Mouse (Mus musculus) thymus, postnatal 25 days (tissue): ENCODE data around the gene Mvp.

Experiments
- DNase-seq: peaks from one replicate; pipeline ENCODE4 v3.0.0; 2022

The Mvp gene

DNA sequence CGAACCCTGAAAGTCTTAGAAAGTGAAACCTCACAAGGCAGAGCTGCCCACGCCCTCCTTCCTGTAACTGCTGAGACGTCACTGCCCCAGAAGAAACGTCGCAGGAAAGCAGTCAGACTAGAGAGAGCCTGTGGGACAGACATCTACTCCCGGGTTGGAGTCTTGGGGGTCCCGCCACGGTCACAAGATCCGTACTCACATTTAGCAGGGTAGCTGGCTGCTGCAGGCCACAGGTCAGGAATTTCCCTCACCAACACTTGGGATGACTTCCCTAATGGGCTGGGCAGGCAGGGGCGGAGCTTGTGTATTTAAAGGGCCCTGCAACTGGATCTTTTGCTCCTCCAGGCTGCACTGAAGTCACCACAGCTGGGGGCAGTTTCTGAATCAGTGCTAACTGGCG lies at the start of gene Mvp:
Gene Mvp, minus strand, starts transcription at position 302 of the 400 bp plus-strand sequence.
- peak; percentile 70 for DNase-seq

DNA sequence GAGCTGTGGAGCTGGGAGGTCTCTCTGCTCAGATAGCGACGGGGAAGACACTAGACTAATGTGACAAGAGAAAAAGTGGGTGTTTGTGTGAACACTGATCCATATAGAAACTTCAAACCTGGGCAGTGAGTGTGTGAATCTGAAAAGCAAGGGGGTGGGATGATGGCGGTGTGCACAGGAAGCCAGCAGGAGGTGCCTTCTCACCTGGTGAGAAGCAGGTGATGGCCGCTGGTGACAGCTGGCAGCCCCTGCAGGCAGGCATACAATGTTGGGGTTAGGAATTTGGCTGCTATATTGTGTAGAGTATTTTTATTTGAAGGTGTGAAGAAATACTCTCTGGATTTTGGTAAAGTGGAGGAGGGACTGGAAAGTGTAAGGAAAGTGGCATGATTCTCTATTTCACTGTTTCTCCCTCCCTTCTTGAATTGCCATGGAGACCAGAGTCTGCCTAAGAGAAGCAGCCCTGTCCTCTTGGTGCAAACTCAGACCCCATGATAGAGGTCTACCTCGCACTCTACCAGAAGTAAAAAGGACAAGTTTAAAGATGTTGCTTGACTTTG lies 40.7 kb upstream of the Mvp start:
- peak; percentile 46 for DNase-seq

DNA sequence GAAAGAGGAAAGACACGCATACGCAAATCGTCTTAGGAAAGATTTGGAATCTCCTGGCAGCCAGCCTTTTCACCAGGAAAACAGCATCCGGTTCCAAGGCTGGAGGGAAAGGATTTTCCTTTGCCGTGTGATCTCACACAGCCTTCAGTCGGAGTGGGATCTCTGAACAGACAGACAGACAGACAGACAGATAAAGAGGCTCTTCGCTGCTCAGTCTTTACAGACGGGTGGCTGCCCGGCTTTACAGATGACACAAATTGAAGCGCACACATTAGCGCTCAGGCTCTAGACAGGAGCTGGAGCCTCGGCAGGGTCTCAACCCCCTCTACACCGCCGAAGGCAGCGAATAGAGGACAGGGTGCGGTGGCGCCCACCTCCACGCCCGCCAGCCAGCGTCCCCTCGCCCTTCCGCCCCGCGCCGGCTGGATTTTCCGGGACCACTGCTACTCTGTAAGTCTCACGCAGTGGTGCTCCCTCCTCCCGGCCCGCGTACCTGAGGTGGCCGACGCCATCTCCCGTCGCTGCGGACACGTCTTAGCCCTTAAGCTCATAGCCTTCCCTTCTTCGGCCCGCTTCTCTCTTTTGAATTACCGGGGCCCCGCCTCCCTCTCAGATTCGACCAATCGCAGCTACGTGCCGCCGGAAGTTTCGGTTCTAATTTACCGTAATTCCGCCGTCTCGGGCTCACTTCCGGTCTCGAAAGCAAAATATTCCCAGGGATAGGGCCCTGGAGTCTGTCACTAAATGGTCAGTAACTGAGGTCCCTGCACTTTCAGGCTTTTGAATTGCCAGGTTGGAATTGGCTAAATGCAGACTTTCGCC lies 27.6 kb upstream of the Mvp start, which contains the start of gene Kif22:
Gene Kif22, minus strand, starts transcription at position 621 of the 822 bp plus-strand sequence.
- peak; percentile 90 for DNase-seq

DNA sequence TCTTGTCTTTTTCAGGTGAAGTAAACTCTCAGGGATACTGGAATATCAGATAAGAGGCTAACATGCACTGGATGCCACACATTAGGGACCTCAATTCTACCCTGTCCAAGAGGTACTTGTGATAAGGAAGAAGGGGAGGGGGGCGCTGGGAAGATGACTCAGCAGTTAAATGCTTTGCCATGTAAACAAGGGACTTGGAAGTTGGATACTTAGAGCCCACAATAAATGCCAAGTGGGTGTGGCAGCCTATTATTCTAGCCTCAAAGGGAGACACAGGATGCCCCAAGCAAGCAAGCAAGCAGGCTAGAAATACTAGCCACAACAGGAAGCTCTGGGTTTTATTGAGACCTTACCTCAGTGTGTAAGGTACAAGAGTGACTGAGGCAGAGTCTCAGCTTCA lies 16.8 kb upstream of the Mvp start:
- no peak for DNase-seq

DNA sequence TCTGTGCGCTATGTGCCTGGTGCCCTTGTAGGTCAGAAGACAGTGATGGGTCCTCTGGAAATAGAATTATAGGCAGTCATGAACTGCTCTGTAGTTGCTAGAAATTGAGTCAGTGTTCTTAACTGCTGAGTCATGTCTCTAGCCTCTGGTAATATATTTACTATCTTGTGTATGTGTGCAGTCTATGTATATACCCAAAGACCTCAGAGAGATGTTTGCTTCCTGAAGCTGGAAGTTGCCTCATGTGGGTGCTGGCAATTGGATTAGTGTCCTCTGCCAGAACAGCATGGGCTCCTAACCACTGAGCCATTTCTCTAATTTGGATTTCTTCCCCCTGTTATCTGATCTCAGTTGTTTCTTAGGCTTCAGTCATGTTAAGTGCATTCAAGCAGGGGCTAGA lies 15.8 kb upstream of the Mvp start:
- no peak for DNase-seq

DNA sequence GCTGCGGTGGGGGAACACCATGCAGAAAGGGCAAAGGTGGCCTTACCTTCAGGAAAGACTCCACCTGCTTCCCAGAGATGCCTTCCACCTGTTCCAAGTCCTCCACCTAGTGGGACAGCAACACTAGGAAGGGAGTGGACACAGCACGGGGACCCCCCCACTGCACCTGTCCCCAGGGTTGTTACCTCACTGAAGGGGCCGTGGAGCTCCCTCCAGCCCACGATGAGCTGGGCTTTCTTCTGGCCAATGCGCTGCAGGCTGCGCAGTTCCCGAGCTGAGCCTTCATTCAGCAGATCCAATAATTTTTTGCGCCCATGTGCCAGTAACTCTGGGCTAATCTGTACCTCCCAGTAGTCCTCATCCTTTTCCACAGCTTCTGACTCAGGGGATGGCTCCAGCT lies 13.5 kb upstream of the Mvp start:
- DNase-seq = no peak

DNA sequence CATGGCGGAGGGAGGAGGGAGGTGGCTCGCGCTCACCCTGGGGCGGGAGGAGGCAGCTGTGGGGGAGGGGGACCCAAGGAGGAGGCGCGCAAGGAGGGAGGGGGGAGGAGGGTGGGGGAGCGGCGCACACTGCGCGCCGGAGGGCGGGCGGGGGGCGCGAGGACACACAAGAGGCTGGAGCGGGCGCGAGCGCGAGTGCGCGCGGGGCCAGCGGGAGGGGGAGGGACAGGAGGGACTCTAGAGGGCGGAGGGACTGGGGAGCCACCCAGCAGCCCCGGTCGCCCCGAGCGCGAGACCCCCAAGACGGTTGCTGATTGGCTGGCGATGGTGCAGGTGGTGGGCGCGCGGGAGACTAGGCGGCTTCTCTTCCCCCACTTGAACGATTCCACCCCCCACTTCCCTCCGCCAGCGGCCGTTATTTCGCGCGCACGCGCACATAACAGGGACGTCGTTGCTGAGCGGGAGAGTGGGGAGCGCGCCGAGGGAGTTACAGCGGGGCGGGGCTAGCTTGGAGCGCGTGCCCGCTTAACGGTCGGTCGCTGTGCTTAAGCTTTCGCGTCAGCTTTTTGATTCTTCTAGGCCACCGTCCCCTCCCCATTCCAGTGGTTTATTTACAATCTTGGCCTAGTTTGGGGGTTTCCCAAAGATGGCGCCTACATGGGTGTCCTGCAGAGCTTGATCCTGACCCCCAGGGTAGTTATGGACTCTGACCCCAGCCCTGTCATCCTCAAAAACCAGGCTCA lies 12.7 kb upstream of the Mvp start, which contains the start of gene Maz:
Gene Maz, minus strand, starts transcription at position 54 of the 743 bp plus-strand sequence.
- DNase-seq = peak; percentile 99

DNA sequence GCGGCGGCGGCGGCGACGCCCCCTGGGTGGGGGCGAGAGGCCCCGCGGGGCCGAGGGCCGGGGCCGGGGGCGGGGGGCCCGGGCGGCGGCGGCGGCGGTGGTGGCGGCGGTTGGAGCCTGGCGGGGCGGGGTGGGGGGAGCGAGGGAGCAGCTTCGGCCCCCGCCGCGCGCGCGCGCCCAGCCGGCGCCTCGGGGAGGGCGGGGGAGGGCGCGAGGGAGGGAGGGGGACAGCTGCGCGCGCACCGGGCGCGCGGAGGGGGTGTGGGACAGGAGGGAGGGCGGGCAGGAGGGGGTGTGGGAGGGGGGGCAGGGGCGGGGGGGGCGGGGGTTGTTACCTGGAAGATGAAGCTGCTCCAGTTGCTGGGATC lies 12.2 kb upstream of the Mvp start:
- DNase-seq = peak; percentile 86

DNA sequence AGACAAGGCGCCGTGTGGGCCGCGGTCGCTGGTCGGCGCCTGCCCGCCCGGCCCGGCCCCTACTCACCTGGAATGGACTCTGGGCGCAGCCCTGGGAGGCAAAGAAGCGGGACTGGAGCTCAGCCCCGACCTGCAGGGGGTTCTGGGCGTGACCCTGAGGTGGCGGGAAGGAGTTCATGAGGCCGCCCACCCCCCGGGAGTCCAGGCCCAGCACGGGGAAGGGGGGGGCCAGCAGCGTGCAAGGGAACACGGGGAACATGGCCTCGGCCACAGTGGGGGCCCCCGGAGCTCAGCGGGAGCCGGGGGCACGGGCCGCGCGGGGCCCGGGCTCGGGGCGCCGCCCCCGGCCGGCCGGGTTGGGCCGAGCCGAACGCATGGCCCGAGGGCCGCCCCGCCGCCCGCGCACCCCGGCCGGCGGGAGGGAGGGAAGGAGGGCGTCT lies 11.8 kb upstream of the Mvp start:
- peak; percentile 82 for DNase-seq

DNA sequence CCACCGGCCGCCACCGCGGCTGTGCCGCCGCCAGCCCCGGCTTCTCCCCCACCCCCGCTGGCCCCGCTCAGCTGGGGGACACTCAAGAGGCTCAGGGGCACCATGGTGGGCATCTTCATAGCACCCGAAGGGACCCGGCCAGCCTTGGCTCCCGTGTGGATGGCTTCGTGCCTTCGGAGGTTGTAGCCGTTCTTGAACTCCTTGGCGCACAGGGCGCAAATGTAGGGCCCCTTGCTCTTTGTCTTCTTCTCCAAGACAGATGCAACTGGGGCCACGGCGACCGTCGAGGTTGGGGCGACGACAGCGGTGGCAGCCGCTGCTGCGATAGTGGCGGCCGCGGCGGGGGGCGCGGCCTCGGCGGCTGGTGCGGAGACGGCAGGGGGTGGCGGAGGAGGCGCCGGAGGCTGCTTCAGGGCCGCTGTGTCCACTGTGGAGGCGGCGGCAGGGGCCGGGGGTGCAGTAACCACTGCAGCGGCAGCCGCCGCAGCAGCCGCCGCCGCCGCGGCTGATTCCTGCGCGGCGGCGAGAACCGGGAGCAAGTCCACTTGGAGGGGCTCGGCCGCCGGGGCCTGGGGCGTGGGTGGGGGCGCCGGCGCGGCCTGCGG lies 11.2 kb upstream of the Mvp start:
- no peak for DNase-seq

DNA sequence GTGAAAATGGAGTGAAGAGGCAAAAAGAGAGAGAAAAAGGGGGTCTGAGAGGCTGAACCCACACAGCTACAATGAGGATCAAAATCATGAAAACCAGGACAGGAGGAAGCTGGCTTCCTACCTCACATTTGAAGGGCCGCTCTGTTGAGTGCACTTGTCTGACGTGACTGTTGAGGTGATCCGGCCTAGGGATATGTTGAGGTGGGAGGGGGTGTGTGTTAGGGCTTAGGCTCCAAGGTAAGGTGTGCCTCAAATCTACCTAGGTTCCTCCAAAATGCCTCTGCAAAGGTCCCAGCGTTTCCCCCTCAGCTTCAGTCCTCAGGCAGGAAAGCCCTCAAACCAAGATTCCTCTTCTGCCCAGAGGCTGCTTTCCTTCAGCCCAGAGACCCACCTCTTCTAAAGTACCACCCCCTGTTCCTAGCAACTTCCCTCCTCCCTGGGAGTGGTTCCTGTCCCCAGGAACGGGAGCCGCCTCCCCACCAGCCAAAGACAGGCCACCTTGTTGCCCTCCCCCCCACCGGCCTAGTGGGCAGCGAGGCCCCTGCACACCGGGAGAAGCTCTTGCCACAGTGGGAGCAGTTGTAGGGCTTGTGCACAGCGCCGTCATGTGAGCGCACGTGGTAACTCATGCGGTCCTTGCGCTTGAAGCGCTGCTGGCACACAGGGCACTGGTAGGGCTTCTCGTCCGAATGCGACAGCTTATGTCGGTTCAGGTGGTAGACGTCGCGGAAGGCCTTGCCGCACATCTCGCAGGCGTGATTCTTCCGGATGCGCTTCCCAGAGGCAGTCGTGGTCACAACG lies 10.5 kb upstream of the Mvp start:
- peak; percentile 88 for DNase-seq

DNA sequence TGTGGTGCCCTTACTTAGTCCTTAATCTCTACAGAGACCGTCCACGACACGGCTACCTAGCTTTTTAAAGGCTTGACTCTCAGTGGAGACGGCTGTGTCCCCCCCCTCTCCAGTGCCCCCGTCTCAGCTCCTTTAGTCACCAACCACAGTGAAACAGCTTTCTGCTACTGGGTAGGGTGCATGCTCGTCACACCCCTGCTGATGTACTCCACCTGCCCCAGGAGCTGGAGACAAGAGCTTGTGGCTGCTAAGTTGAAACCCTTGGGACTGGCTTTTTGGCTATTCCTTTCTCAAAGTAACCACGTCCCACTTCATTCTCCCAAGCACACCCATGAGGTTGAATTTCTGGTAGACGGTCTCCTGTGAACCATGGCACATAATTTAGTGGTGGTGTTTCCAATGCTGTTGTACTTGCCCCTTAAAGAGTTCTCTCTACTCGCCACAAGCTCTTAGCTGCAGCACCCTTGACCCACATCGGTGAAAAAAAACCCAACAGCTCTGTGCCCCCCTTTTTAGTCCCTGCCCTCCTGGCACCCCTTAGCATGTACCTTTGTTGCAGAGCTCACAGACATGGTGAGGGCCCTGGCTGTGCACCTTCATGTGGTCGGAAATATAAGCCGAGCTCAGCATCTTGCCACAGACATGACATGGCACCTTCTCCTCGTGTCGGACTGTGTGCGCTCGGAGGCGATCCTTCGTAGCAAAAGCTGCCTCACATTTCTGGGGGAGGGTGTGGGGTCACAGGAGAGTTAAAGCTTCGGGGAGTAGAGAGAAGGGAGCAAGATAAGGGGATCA lies 9.7 kb upstream of the Mvp start:
- peak; percentile 73 for DNase-seq

DNA sequence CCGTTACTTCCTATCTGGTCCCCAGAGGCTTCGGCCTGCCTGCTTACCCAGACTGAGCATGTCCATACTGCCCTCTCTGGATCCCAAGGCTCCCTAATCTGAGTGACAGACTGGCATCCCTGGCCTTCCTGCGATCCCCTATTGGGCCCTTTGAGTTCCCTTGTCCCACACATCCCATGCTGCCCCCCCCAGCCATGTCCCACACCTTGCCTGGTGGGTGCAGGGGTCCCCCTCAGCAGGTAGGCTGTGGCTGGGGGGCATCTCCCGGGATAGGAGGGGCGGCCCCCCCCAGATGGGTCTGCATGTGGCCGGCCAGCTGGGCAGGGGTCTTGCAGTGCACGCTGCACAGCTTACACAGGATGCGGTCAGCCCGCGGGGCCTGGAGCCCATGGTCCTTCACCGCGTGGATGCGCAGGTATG lies 8.9 kb upstream of the Mvp start:
- DNase-seq = no peak

DNA sequence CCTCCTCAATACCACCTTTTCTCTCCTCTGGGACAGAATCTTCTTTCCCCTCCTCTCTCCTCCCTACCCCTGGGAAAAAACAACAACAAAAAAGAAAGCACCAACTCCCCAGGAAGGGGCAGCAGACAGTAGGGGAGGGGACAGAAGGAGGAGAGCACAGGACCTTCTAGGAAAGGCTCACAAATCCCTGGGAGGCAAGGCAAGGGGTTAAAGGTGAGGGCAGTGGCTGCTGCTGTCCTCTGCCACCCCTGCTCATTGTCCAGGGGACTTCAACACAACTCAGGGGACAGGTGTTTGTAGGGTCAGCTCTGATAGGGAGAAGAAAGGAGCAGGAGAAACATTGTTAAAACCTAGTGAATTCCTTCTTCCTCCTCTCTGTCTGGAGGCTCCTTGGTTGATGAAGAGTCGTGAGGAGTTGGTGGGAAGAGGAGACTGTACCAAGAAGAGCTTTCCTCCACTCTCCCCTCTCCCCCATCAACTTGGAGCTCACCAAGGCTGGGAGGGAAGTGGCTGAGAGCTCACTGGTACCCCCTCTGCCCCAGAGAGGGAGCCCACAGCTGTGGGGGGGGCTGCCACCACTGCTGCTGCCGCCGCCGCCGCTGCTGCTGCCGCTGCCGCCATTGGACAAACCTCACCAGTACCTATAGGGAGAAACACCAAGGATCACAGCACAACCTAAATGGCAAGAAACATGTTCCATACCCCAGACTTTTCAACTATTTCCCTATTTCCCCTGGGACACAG lies 8.3 kb upstream of the Mvp start:
- peak; percentile 40 for DNase-seq

DNA sequence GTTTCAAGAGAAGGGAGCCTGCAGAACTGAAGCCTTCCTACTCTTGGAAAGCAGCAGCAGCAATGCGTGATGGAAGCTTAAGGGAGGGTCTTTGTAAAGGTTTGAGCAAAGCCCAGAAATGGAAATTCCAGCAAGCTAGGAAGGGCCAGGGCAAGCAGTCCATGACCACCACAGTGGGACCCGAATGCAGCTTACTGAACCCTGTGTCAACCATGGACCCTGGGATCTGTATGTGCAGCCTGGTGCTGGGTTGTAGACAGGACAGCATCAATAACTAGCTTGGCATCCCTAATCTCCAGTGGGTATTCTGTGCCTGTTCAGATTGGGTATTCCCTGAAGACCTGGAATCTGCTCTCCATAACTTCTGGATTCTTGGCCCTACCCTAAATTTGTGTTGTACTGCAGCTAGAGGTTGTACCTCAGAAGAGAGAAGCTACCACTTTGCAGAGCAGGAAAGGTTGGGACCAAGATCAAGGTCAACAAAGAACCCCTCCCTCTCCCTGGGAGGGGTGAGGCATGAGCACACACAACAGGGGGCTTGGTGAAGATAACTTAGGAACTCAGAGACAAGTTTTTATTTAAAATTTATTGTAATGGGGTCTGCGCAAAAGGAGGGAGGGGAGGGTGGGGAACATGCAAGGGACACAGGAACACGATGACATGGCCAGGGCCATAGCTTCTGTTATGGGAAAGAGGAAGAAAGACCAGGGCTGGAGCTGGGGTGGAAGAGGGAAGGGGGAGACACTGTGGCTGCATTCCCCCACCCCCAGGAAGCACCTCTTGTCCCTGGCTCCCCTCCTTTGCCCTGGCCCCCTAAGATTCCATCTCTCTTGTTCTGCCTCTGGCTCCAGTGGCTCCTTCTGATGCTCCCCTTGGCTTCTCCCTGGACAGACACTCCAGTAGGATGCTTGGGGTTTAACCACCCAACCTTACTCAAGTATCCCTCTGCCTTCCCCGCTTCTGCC lies 7.4 kb upstream of the Mvp start:
- DNase-seq = no peak

DNA sequence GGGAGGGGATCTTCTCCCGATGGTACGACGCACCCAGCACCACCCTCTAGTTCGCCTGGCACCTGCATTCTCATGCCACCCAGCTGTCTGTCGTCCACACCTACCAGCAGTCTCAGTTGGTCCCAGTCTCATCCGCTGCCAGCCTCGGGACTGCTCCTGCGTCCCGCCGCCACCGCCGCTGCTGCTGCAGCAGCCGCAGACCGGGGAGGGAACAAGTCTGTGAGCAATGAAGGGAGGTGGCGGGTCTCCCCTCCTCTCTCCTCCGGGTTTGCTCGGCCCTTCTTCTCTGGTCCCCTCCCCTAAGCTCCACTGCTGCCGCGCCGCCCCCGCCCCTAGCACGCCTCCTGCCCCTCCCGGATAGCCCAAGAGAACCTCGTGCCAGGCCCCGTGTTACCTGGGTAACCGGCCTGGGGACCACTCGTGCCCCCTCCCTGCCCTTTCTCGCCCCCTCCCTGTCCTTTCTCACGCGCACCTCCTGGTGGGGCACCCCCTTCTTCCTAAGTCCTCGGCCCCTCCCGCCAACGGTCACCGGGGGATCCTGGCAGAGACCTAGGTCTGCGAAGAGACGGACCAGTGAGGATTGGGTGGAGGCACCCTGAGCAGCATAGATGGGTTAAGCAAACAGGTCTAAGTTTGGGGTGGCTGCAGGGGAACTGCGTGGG lies 6.6 kb upstream of the Mvp start, which contains the start of the genes Gm42742 and Prrt2:
Gene Gm42742, minus strand, starts transcription at position 197 of the 662 bp plus-strand sequence.
Gene Prrt2, minus strand, starts transcription at position 311 of the 662 bp plus-strand sequence.
- peak; percentile 75 for DNase-seq

DNA sequence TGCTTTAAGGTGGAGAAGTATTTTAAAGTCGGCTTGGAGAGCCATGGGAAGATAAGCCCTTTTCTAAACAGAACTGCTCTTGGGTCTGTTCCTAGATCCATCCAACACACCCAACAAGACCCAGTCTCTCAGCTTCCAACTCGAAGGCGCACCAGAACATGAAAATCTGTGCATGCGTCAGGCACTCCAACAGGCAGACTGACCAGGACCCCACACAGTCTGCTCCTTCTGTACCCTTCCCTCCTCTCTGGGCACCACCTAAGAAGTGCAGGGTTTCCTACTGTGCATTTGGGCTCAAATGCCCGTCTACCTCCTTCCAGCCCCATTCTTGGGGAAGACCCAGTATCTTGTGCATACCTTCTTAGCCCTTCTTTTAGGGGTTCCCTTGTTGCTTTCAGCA lies 6.1 kb upstream of the Mvp start:
- DNase-seq = no peak

DNA sequence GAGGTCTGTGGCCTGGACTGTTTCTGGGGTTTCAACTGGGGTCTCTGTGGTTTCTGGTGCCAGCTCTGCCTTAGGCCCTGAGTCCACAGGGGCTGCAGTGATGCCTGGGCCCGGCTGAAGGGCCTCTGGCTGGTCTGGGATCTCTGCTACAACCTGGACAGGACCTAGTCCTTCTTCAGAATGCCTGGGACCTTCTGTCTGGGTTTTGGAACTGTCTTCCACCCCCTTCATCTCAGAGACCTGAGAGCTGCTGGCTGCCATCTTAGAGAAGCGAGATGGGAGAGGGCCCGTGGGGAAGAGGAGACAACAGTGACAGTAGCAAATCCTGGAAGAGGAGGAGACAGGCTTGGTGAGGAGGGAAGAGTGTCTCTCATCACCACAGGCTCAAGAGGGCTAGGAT lies 5.6 kb upstream of the Mvp start:
- DNase-seq = no peak
